Mouse (Mus musculus): ENCODE measurements around the gene B3gnt5. TPM values are rescaled to one million over a fixed set of nuclear protein-coding genes. Genes with fewer than 3 reads are reported as not detected.
"Not testable (repeated sequence)": the region's sequence is repeated elsewhere in the genome, so short reads cannot be mapped to it uniquely, and the experiment has no call there.

The B3gnt5 gene
- 1 to 10 TPM; 3.4 to 4.0 TPM for total RNA-seq (2021)

GRCm38 (mm10) chr16:19760074-19760473, at the start of gene B3gnt5:
B3gnt5 (plus strand) TSS chr16:19760208.
- intact Hi-C loops (cut with DNase I), result no loop called here
- DNase-seq (ENCODE audit: extremely low spot score in 1 of 2, low spot score in 2 of 2), result peak in 1 of 2 experiments; percentile 45

DNA sequence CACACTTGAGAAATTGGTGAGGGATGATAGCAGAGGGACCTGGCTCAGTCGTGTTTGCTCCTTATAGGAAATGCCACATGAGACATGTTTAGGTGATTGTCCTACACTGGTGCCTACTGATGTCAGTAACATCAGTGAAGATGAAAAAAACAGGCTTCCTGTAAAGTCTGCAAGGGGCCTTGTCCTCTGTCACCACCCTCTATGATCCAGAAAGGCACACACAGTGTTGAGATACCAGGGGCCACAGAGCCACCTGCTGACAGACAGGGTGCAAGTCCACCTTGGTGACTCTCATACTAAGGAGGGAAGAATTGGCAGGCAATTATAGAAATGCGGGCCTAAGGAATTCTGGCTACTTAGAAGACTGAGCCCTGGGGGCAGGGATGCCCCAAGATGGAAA, 39.0 kb upstream of the B3gnt5 start:
- intact Hi-C loops (cut with DNase I), result loop anchor here (10.0 kb wide), 3 partner anchors 124 to 464 kb away; partner anchors contain the start of gene Klhl24
- no peak for DNase-seq (ENCODE audit: extremely low spot score in 1 of 2, low spot score in 2 of 2)

GRCm38 (mm10) chr16:19724139-19724538, 35.9 kb upstream of the B3gnt5 start:
- not testable (repeated sequence) for DNase-seq (ENCODE audit: extremely low spot score in 1 of 2, low spot score in 2 of 2)
- intact Hi-C loops (cut with DNase I), result loop anchor here (10.0 kb wide), 3 partner anchors 121 to 461 kb away; partner anchors contain the start of gene Klhl24

DNA sequence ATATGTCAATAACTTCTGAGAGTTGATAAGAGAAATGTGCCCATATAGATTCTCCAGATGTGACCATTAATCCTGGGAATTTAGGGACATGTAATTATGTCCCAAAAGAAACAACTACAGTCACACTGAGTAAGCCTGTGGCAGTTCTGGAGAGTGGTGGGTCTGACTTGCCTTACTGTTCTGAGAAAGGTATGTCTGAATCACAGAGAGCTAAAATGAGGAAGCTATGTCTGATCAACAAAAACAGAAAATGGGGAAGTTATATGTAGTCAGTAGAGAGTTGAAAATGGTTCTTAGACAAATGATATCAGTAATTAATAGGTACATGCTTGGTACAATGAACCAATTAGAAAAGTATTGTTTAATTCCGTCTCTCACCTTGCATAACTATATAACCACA, 27.1 kb upstream of the B3gnt5 start:
- intact Hi-C loops (cut with DNase I), result no loop called here
- no peak for DNase-seq (ENCODE audit: extremely low spot score in 1 of 2, low spot score in 2 of 2)

GRCm38 (mm10) chr16:19760505-19761496, 793 bp downstream of the B3gnt5 start:
- peak in 1 of 2 experiments; percentile 39 for DNase-seq (ENCODE audit: extremely low spot score in 1 of 2, low spot score in 2 of 2)
- intact Hi-C loops (cut with DNase I), result no loop called here

DNA sequence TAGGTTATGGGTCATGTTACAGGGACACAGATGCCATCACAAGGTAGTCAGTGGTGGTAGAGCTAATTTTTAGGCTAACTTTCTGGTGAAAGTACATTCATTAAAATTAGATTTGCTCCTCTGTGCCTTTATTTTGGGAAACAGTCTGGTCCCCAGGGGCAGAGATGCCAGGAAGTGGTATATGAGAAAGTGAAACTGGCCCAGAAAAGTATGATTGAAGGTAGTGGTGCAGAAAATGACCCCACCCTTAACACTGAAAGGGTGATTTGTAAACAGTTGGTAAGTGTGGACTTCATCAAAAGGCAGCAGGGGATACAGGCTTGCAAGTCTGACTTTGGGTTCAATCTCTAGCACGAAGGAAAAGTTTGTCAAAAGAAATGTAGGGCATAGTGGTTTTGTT, 1.7 kb downstream of the B3gnt5 start:
- no peak for DNase-seq (ENCODE audit: extremely low spot score in 1 of 2, low spot score in 2 of 2)
- intact Hi-C loops (cut with DNase I), result no loop called here

DNA sequence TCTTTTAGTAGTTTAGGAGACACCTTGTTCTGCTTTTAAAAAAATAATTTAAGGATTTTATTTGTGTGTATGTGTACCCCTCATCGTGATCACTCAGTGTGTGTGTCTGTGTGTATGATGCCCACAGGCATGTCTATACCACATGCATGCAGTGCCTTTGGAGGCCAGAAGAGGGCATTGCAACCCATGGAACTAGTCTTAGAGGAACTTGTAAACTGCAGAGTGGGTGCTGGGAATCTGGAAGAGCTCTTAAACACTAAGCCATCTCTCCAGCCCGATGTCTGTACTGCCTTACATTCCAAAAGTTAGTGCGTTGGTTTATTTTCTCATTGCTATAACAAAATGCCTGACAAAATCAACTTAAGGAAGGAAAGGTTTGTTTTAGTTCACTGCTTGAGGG, 6.1 kb downstream of the B3gnt5 start:
- intact Hi-C loops (cut with DNase I), result no loop called here
- DNase-seq (ENCODE audit: extremely low spot score in 1 of 2, low spot score in 2 of 2), result no peak

- intact Hi-C loops (cut with DNase I), result no loop called here
- no peak for DNase-seq (ENCODE audit: extremely low spot score in 1 of 2, low spot score in 2 of 2)
Observed at GRCm38 (mm10) chr16:19768046-19768445, 8.0 kb downstream of the B3gnt5 start.

- intact Hi-C loops (cut with DNase I), result no loop called here
- no peak for DNase-seq (ENCODE audit: extremely low spot score in 1 of 2, low spot score in 2 of 2)
Observed at GRCm38 (mm10) chr16:19772013-19772412, 12.0 kb downstream of the B3gnt5 start.

GRCm38 (mm10) chr16:19786386-19787090, 26.5 kb downstream of the B3gnt5 start:
- intact Hi-C loops (cut with DNase I), result no loop called here
- DNase-seq (ENCODE audit: extremely low spot score in 1 of 2, low spot score in 2 of 2), result no peak

- intact Hi-C loops (cut with DNase I), result no loop called here
- no peak for DNase-seq (ENCODE audit: extremely low spot score in 1 of 2, low spot score in 2 of 2)
Observed at GRCm38 (mm10) chr16:19789914-19790313, 29.9 kb downstream of the B3gnt5 start.

DNA sequence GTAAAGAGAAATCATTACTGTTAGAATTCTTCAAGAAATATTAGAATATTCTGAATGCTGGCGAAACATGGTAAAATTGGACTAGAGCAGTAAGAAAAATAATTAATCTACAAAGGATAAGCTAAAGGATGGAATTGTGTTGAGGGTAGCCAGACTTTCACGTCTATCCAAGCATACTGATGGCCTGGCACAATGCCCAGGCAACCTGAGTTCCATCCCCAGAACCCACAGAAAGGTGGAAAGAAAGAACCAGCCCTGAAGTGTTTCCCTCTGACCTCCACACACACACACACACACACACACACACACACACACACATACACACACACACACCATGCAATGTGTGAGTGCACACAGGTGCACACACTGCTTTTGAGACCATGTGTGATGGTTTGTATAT, 58.8 kb downstream of the B3gnt5 start:
- intact Hi-C loops (cut with DNase I), result no loop called here
- no peak for DNase-seq (ENCODE audit: extremely low spot score in 1 of 2, low spot score in 2 of 2)

Other genes starting within 250 kb of the B3gnt5 start
- gene Olfr167, start 237.9 kb upstream of the B3gnt5 start, total RNA-seq (2021), result not detected
- gene Olfr168, start 224.7 kb upstream of the B3gnt5 start, total RNA-seq (2021), result not detected
- gene Olfr169, start 188.4 kb upstream of the B3gnt5 start, total RNA-seq (2021), result not detected
- not detected for gene Olfr170, start 148.3 kb upstream of the B3gnt5 start, total RNA-seq (2021)
- gene Olfr171, start 130.3 kb upstream of the B3gnt5 start, total RNA-seq (2021), result not detected
- gene Lamp3, start 53.8 kb upstream of the B3gnt5 start, total RNA-seq (2021), result under 1 TPM in 1 of 2 experiments, not detected in 1; 0.14 TPM
- 1 to 10 TPM; 2.5 to 3.0 TPM for gene Klhl6, start 222.8 kb downstream of the B3gnt5 start, total RNA-seq (2021)